Mouse (Mus musculus) hindlimb bud, embryonic 11.5 days (tissue): ENCODE data around the gene Fosl2.

ENCODE experiments used
- DNase-seq: peaks from one replicate; pipeline ENCODE4 v3.0.0-alpha.2; 2012; ENCODE audit warnings: low read depth, low spot score; ENCODE audit errors: extremely low spot score

The Fosl2 gene

GRCm38 (mm10) chr5:32135336-32136206, at the start of gene Fosl2:
Gene Fosl2, plus strand, starts transcription at chr5:32135801.
- DNase-seq = no peak

- no peak for DNase-seq
These were observed 49.6 kb upstream of the Fosl2 start for GRCm38 (mm10) chr5:32085971-32086370.

GRCm38 (mm10) chr5:32086526-32087090, 49.0 kb upstream of the Fosl2 start:
- DNase-seq = no peak

GRCm38 (mm10) chr5:32089481-32089880, 46.1 kb upstream of the Fosl2 start:
- DNase-seq = no peak

GRCm38 (mm10) chr5:32092281-32092680, 43.3 kb upstream of the Fosl2 start:
- no peak for DNase-seq

- no peak for DNase-seq
These were observed 36.9 kb upstream of the Fosl2 start for GRCm38 (mm10) chr5:32098691-32099090.

GRCm38 (mm10) chr5:32102484-32102883, 33.1 kb upstream of the Fosl2 start:
- DNase-seq = no peak

GRCm38 (mm10) chr5:32102971-32103431, 32.6 kb upstream of the Fosl2 start:
- no peak for DNase-seq

- no peak for DNase-seq
These were observed 32.1 kb upstream of the Fosl2 start for GRCm38 (mm10) chr5:32103545-32103944.

GRCm38 (mm10) chr5:32104119-32104990, 31.2 kb upstream of the Fosl2 start:
- DNase-seq = no peak

- DNase-seq = no peak
These were observed 29.0 kb upstream of the Fosl2 start for GRCm38 (mm10) chr5:32106473-32107140.

- DNase-seq = no peak
These were observed 24.9 kb upstream of the Fosl2 start for GRCm38 (mm10) chr5:32110651-32111050.

- no peak for DNase-seq
These were observed 23.2 kb upstream of the Fosl2 start for GRCm38 (mm10) chr5:32112206-32112916.

GRCm38 (mm10) chr5:32120901-32121376, 14.7 kb upstream of the Fosl2 start:
- DNase-seq = no peak

- DNase-seq = no peak
These were observed 13.7 kb upstream of the Fosl2 start for GRCm38 (mm10) chr5:32121936-32122335.

GRCm38 (mm10) chr5:32122363-32122762, 13.2 kb upstream of the Fosl2 start:
- no peak for DNase-seq

- DNase-seq = no peak
These were observed 10.6 kb upstream of the Fosl2 start for GRCm38 (mm10) chr5:32124957-32125356.

- no peak for DNase-seq
These were observed 8.4 kb upstream of the Fosl2 start for GRCm38 (mm10) chr5:32127226-32127625.

GRCm38 (mm10) chr5:32127927-32128326, 7.7 kb upstream of the Fosl2 start:
- no peak for DNase-seq

- DNase-seq = no peak
These were observed 2.6 kb upstream of the Fosl2 start for GRCm38 (mm10) chr5:32132971-32133501.
